Mouse (Mus musculus): Measurements from ENCODE around the gene 2610044O15Rik8.
A peak's percentile ranks its signal among the peaks of the same experiment; 100 is the strongest.

2610044O15Rik8 gene

DNA sequence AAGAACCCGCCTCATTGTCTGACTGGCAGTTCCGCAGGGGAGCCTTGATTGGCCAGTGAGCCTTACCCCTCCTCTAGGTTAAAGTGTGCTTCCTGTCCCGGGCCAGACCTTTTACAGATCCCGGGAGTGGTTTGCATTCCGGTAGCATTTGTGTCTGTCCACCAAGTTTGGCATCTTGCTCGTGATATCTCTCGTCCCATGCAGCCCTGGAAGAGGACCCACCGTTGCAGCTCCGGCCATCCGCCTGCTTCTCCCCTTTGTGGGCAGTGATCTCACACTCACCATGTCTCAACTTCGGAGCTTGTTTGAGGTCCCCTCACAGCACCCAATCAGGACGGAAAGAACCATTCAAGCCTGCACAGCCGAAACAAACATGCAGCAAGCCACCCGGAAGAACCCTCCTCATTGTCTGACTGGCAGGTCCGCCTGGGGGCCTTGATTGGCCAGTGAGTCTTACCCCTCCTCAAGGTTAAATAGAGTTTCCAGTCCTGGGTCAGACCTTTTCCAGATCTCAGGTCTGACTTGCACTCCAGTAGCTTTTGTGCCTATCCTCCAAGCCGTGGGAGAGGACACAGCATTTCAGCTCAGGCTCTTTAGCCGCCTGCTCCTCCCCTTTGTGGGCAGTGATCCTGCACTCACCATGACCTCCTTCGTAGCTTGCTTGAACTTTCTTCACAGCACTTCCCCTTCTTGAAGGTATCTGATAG is at the start of gene 2610044O15Rik8:
TSS of gene 2610044O15Rik8 (minus strand) at position 380 of the 707 bp plus-strand sequence.
- peak; percentile 72 for DNase-seq (ENCODE audit: low spot score)

- no peak for DNase-seq (ENCODE audit: low spot score)
These were observed 31.7 kb upstream of the 2610044O15Rik8 start for GRCm38 (mm10) chr8:129265918-129266317.

GRCm38 (mm10) chr8:129264296-129264695 is 30.1 kb upstream of the 2610044O15Rik8 start:
- no peak for DNase-seq (ENCODE audit: low spot score)

- peak; percentile 46 for DNase-seq (ENCODE audit: low spot score)
These were observed 29.2 kb upstream of the 2610044O15Rik8 start for GRCm38 (mm10) chr8:129263211-129263927.

DNA sequence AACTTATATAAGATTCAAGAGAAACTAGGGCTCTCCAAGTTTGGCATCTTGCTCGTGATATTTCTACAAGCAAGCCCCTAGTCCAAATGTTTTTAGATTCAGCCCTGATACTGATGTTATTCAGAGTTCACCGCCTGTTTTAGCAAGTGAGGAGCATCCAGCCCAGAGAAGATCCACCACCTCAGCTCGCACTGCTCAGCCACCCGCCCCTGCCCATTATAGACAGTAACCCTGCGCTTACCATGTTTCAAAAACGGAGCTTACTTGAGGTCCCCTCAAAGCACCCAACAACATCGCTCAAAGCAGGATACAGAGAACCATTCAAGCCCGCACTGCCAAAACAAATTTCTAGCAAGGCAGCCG is 561 bp downstream of the 2610044O15Rik8 start:
- DNase-seq (ENCODE audit: low spot score): no peak

Data from ovary, postnatal 14 days (tissue).